Mouse (Mus musculus) lung, postnatal 0 days (tissue): ENCODE measurements around the gene Rmnd5b.

Experiments used
- CTCF ChIP-seq: IDR thresholded peaks from 2 replicates; pipeline ENCODE4 v1.5.1; 2016; ENCODE audit warnings: antibody characterized with exemption, mild to moderate bottlenecking
- EP300 ChIP-seq: IDR thresholded peaks from 2 replicates; pipeline ENCODE4 v1.6.1; 2016; ENCODE audit warnings: antibody characterized with exemption, mild to moderate bottlenecking, control low read depth

- no peak for TF ChIP-seq CTCF
- no peak for TF ChIP-seq EP300
Observed at GRCm38 (mm10) chr11:51587059-51587458, 48.6 kb downstream of the Rmnd5b start.
